Mouse (Mus musculus): Measurements from ENCODE around the gene Trim2. TPM values are rescaled to one million over a fixed set of nuclear protein-coding genes. Genes with fewer than 3 reads are reported as not detected.
A peak's percentile ranks its signal among the peaks of the same experiment; 100 is the strongest.

The Trim2 gene
- polyA plus RNA-seq, 1 experiment from 2014 or later = 136 TPM

DNA sequence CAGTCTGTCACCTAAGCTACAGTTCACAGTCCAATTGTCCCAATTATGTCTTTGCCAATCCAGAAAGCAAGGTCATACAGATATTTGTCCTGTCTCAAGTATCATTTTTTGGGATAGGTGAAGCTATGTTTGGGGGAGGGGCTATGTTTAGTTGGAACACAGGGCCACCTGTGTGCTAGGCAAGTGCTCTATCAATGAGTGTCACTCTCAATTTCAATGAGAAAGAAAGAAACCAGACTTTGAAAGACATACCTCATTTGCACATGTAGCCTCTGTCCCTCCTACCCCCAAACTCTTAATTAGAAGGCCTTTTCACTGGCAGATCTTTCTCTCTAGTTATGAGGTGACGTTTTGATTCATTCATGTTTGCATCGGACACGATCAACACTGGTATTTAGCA lies 21.9 kb downstream of the Trim2 start:
- Histone ChIP-seq H3K27ac (ENCODE audit: low read depth, low read length) (no peak overlapping the region), H3K4me1 (ENCODE audit: control insufficient read depth, insufficient read depth, low read length) (peaks cover 16% of the 10 kb centered on the region), H3K9me3 (ENCODE audit: control insufficient read depth, low read length) (no peaks in the 10 kb centered on the region), H3K36me3 (ENCODE audit: control insufficient read depth, insufficient read depth, low read length) (no peaks in the 10 kb centered on the region), H3K4me3 (ENCODE audit: low read depth, low read length) (no peak overlapping the region), H3K27me3 (ENCODE audit: control insufficient read depth, insufficient read depth, low read length) (no peaks in the 10 kb centered on the region), H3K9ac (replicated peaks; ENCODE audit: low read depth, low read length) (no peak overlapping the region), H3K4me2 (ENCODE audit: low read depth, low read length) (no peak overlapping the region)
- no peak for ATAC-seq (ENCODE audit: low read depth)
- 64% methylated on average over 3 of the region's 3 CpGs for WGBS

DNA sequence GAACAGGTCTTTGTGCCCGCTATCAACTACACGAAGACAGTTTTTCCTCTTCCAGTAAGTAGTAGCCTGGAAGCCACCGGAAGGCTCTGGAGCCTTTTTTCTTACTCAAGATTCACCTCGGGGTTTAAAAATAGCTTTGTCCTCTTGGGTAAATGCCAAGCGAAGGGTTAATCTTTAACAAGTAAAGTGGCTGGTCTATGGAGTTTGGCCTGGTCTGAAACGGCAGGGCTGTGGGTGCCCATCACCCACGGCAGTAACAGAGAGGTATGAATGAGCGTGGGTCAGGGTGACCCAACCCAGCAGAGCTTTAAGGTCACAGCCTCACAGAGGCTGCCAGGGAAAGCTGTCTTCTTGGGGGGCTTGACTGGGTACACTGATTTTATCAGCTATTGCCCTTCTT lies 23.2 kb downstream of the Trim2 start:
- H3K4me2 ChIP-seq (ENCODE audit: low read depth, low read length) = no peak overlapping the region
- no peak overlapping the region for H3K9ac ChIP-seq (replicated peaks; ENCODE audit: low read depth, low read length)
- 74% methylated on average over 8 of the region's 8 CpGs for WGBS
- H3K27me3 ChIP-seq (ENCODE audit: control insufficient read depth, insufficient read depth, low read length) = no peaks in the 10 kb centered on the region
- H3K36me3 ChIP-seq (ENCODE audit: control insufficient read depth, insufficient read depth, low read length) = no peaks in the 10 kb centered on the region
- H3K9me3 ChIP-seq (ENCODE audit: control insufficient read depth, low read length) = no peaks in the 10 kb centered on the region
- no peak for ATAC-seq (ENCODE audit: low read depth)
- H3K4me3 ChIP-seq (ENCODE audit: low read depth, low read length) = no peak overlapping the region
- H3K4me1 ChIP-seq (ENCODE audit: control insufficient read depth, insufficient read depth, low read length) = peaks cover 16% of the 10 kb centered on the region
- no peak overlapping the region for H3K27ac ChIP-seq (ENCODE audit: low read depth, low read length)

DNA sequence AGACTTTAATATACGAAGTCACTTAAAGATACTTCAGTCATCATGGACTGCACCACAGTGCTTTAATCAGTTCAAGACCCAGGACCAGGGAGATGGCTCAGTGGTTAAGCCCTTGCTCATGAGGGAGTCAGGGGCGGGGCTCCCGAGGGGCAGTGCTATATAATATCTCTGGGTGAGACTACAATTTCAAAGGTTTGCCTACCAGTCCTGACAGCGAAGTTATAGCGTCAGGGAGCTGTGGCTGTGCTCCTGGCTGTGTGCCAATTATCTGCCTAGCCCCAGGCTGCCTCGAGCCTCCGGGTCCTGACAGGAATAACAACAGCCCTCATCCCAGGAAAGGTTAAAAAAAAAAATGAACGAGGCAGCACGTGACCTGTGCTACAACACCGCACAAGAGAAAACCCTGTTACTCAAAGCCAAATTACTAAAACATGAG lies 24.7 kb downstream of the Trim2 start:
- 24% methylated on average over 10 of the region's 10 CpGs for WGBS
- no peaks in the 10 kb centered on the region for H3K36me3 ChIP-seq (ENCODE audit: control insufficient read depth, insufficient read depth, low read length)
- no peaks in the 10 kb centered on the region for H3K27me3 ChIP-seq (ENCODE audit: control insufficient read depth, insufficient read depth, low read length)
- H3K27ac ChIP-seq (ENCODE audit: low read depth, low read length) = no peak overlapping the region
- peaks cover 16% of the 10 kb centered on the region for H3K4me1 ChIP-seq (ENCODE audit: control insufficient read depth, insufficient read depth, low read length)
- H3K9me3 ChIP-seq (ENCODE audit: control insufficient read depth, low read length) = no peaks in the 10 kb centered on the region
- 0 out of 2 replicates have a peak overlapping the region, but pooled peaks have one; percentile 16 for H3K9ac ChIP-seq (replicated peaks; ENCODE audit: low read depth, low read length)
- peak; percentile 42 for ATAC-seq (ENCODE audit: low read depth)
- H3K4me3 ChIP-seq (ENCODE audit: low read depth, low read length) = no peak overlapping the region
- H3K4me2 ChIP-seq (ENCODE audit: low read depth, low read length) = no peak overlapping the region

- Histone ChIP-seq H3K27me3 (ENCODE audit: control insufficient read depth, insufficient read depth, low read length) (no peaks in the 10 kb centered on the region), H3K9me3 (ENCODE audit: control insufficient read depth, low read length) (no peaks in the 10 kb centered on the region), H3K9ac (replicated peaks; ENCODE audit: low read depth, low read length) (no peak overlapping the region), H3K27ac (ENCODE audit: low read depth, low read length) (no peak overlapping the region), H3K4me2 (ENCODE audit: low read depth, low read length) (no peak overlapping the region), H3K4me1 (ENCODE audit: control insufficient read depth, insufficient read depth, low read length) (peaks cover 13% of the 10 kb centered on the region), H3K4me3 (ENCODE audit: low read depth, low read length) (no peak overlapping the region), H3K36me3 (ENCODE audit: control insufficient read depth, insufficient read depth, low read length) (no peaks in the 10 kb centered on the region)
- ATAC-seq (ENCODE audit: low read depth) = no peak
- WGBS = 83% methylated on average over 4 of the region's 4 CpGs
These were observed 27.9 kb downstream of the Trim2 start for GRCm38 (mm10) chr3:84278809-84279208.

GRCm38 (mm10) chr3:84275124-84275523 lies 31.6 kb downstream of the Trim2 start:
- WGBS = 97% methylated on average over 4 of the region's 4 CpGs
- ATAC-seq (ENCODE audit: low read depth) = no peak
- no peak overlapping the region for H3K9ac ChIP-seq (replicated peaks; ENCODE audit: low read depth, low read length)
- no peaks in the 10 kb centered on the region for H3K36me3 ChIP-seq (ENCODE audit: control insufficient read depth, insufficient read depth, low read length)
- H3K4me3 ChIP-seq (ENCODE audit: low read depth, low read length) = no peak overlapping the region
- H3K4me1 ChIP-seq (ENCODE audit: control insufficient read depth, insufficient read depth, low read length) = peaks cover 14% of the 10 kb centered on the region; the same call in 1 of the 2 replicates
- no peak overlapping the region for H3K4me2 ChIP-seq (ENCODE audit: low read depth, low read length)
- H3K27ac ChIP-seq (ENCODE audit: low read depth, low read length) = no peak overlapping the region
- no peaks in the 10 kb centered on the region for H3K9me3 ChIP-seq (ENCODE audit: control insufficient read depth, low read length)
- H3K27me3 ChIP-seq (ENCODE audit: control insufficient read depth, insufficient read depth, low read length) = no peaks in the 10 kb centered on the region

- Histone ChIP-seq H3K27ac (ENCODE audit: low read depth, low read length) (no peak overlapping the region), H3K4me2 (ENCODE audit: low read depth, low read length) (no peak overlapping the region), H3K4me1 (ENCODE audit: control insufficient read depth, insufficient read depth, low read length) (peaks cover 22% of the 10 kb centered on the region; the same call in 1 of the 2 replicates), H3K9me3 (ENCODE audit: control insufficient read depth, low read length) (no peaks in the 10 kb centered on the region), H3K4me3 (ENCODE audit: low read depth, low read length) (no peak overlapping the region), H3K27me3 (ENCODE audit: control insufficient read depth, insufficient read depth, low read length) (no peaks in the 10 kb centered on the region), H3K36me3 (ENCODE audit: control insufficient read depth, insufficient read depth, low read length) (no peaks in the 10 kb centered on the region), H3K9ac (replicated peaks; ENCODE audit: low read depth, low read length) (no peak overlapping the region)
- WGBS = 75% methylated on average over 10 of the region's 10 CpGs
- no peak for ATAC-seq (ENCODE audit: low read depth)
These were observed 34.2 kb downstream of the Trim2 start for GRCm38 (mm10) chr3:84272293-84273015.

GRCm38 (mm10) chr3:84271794-84272193 lies 34.9 kb downstream of the Trim2 start:
- Histone ChIP-seq H3K27me3 (ENCODE audit: control insufficient read depth, insufficient read depth, low read length) (no peaks in the 10 kb centered on the region), H3K27ac (ENCODE audit: low read depth, low read length) (no peak overlapping the region), H3K9ac (replicated peaks; ENCODE audit: low read depth, low read length) (no peak overlapping the region), H3K36me3 (ENCODE audit: control insufficient read depth, insufficient read depth, low read length) (no peaks in the 10 kb centered on the region), H3K4me1 (ENCODE audit: control insufficient read depth, insufficient read depth, low read length) (peaks cover 22% of the 10 kb centered on the region; the same call in 1 of the 2 replicates), H3K9me3 (ENCODE audit: control insufficient read depth, low read length) (no peaks in the 10 kb centered on the region), H3K4me3 (ENCODE audit: low read depth, low read length) (no peak overlapping the region), H3K4me2 (ENCODE audit: low read depth, low read length) (no peak overlapping the region)
- ATAC-seq (ENCODE audit: low read depth) = no peak
- WGBS = 90% methylated on average over 10 of the region's 10 CpGs

GRCm38 (mm10) chr3:84271058-84271457 lies 35.6 kb downstream of the Trim2 start:
- no peak for ATAC-seq (ENCODE audit: low read depth)
- H3K36me3 ChIP-seq (ENCODE audit: control insufficient read depth, insufficient read depth, low read length) = no peaks in the 10 kb centered on the region
- H3K4me1 ChIP-seq (ENCODE audit: control insufficient read depth, insufficient read depth, low read length) = peaks cover 22% of the 10 kb centered on the region; the same call in 1 of the 2 replicates
- no peak overlapping the region for H3K4me2 ChIP-seq (ENCODE audit: low read depth, low read length)
- H3K27me3 ChIP-seq (ENCODE audit: control insufficient read depth, insufficient read depth, low read length) = no peaks in the 10 kb centered on the region
- H3K9ac ChIP-seq (replicated peaks; ENCODE audit: low read depth, low read length) = 0 out of 2 replicates have a peak overlapping the region, but pooled peaks have one; percentile 16
- WGBS = 46% methylated on average over 6 of the region's 6 CpGs
- H3K9me3 ChIP-seq (ENCODE audit: control insufficient read depth, low read length) = no peaks in the 10 kb centered on the region
- no peak overlapping the region for H3K4me3 ChIP-seq (ENCODE audit: low read depth, low read length)
- peak overlapping the region; percentile 34; the same call in 1 of the 2 replicates for H3K27ac ChIP-seq (ENCODE audit: low read depth, low read length)

DNA sequence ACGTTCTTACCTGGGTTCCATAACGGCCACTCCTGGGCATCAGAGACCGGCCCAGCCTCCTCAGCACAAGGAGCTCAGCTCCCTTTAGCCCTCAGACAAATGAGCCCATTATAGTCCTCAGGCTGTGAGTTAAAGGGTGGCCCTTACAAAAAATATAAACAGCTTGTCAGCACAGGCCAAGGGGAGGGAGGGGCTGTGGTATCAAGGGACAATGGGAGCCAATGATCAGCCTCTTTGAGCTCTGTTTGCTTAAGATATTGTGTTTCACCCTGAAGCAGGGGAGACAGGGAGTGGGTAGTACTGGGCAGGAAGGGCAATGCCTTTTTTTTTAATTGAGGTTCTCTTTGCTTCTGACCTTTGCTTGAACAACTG lies 36.1 kb downstream of the Trim2 start:
- H3K27ac ChIP-seq (ENCODE audit: low read depth, low read length) = peak overlapping the region; percentile 34; the same call in 1 of the 2 replicates
- 3% methylated on average over 3 of the region's 3 CpGs for WGBS

More for the DNA sequence above, 36.1 kb downstream of the Trim2 start:
- Histone ChIP-seq H3K4me3 (ENCODE audit: low read depth, low read length) (no peak overlapping the region; the same call in 1 of the 2 replicates), H3K36me3 (ENCODE audit: control insufficient read depth, insufficient read depth, low read length) (no peaks in the 10 kb centered on the region), H3K9ac (replicated peaks; ENCODE audit: low read depth, low read length) (0 out of 2 replicates have a peak overlapping the region, but pooled peaks have one; percentile 16), H3K27me3 (ENCODE audit: control insufficient read depth, insufficient read depth, low read length) (no peaks in the 10 kb centered on the region), H3K4me2 (ENCODE audit: low read depth, low read length) (peak overlapping the region; percentile 31), H3K9me3 (ENCODE audit: control insufficient read depth, low read length) (no peaks in the 10 kb centered on the region), H3K4me1 (ENCODE audit: control insufficient read depth, insufficient read depth, low read length) (peaks cover 22% of the 10 kb centered on the region; the same call in 1 of the 2 replicates)
- ATAC-seq (ENCODE audit: low read depth) = peak; percentile 47; the same call in 1 of the 2 replicates
